Mouse (Mus musculus) erythroblast, adult 5-6 weeks (primary cell): ENCODE results near the gene Tnfsf9. TPM values are rescaled to one million over a fixed set of nuclear protein-coding genes. Genes with fewer than 3 reads are reported as not detected.

ENCODE experiments used
- ATAC-seq: replicated peaks from 2 replicates; pipeline ENCODE4 v1.8.0; 2016; ENCODE audit warnings: moderate number of reproducible peaks, mild to moderate bottlenecking, moderate TSS enrichment, inconsistent platforms; ENCODE audit not compliant: poor library complexity, low FRiP score, severe bottlenecking
- total RNA-seq, 2 experiments: library from RNA; stranded (forward) in 1 of 2; stranded (reverse) in 1 of 2; fragments of 150-400 nt in 1 of 2; fragments of 200-764, 138-1000 nt in 1 of 2; gene quantifications; 2 replicates each; pipeline versions ENCODE4 v1.2.3 to v1.2.4; 2015 to 2017; ENCODE audit warnings: low replicate concordance in 2 of 2

The Tnfsf9 gene
- total RNA-seq, 2 experiments from 2014 or later, result not detected

- ATAC-seq, result no peak; the same call in 1 of the 2 replicates
These were observed 17.9 kb upstream of the Tnfsf9 start, which contains the start of gene Tubb4a for GRCm38 (mm10) chr17:57087049-57087832. Gene Tubb4a, minus strand, starts transcription at chr17:57087782.

DNA sequence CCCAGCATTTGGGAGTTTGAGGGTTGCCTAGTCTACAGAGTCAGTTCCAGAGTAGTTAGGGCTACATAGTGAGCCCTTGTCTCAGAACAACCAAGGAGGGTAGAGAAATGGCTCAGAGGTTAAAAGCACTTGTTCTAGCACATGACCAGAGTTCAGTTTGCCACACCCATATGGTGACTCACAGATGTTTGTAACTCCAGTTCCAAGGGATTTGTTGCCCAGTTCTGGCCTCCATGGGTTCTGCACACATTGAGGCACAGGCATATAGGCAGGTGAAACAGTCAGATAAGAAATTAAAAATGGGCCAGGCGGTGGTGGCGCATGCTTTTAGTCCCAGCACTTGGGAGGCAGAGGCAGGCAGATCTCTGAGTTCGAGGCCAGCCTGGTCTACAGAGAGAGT, 10.9 kb upstream of the Tnfsf9 start:
- ATAC-seq, result no peak

DNA sequence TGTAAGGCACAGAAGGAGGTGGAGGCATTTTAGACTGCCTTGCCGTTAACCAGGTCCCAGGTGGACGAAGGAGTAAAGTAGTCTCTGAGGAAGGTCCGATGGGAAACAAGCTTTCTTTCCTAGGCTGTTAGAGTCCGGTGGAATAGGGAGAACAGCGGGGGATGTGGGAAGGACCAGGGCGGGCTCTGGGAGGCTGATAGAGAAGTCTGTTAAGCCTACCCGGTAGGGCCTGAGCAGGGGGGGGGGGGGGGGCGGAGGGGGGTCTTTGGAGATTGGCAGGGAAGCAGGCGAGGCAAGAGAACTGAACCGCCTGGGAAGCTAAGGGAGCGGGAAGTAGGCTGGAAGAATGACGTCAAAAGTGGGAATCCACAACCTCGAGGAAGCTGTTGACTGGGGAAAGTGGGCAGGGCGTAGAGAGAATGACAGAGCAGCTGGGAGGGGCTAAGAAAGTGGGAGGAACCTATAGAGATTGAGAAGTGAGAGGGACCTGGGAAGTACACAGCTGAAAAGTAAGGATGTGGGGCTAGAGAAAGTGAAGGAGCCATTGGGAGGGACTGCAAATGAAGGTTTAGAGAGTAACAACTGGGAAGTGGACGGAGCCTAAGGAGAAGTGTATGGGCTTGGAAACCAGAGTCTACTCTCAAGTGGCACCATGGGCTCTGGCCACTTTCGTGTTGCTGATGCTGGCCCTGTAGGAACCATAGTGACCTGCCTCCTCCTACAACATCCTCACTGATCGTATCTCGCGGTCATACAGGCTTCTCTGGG, 9.1 kb upstream of the Tnfsf9 start:
- peak; percentile 49; the same call in 1 of the 2 replicates for ATAC-seq

DNA sequence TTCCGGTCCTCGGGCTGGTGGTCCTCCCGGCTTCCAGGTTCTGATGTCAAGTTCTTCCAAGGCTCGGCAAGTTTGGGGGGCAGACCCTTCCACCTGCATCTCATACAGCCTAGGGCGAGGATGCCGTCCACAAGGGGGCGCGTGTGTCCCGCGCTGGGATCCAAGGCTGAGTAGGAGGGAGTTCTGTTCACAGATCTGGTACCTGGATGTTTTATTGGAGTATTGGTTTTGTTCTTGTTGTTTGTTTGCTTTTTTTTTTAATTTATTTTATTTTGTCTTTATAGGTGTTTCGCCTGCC, 8.6 kb upstream of the Tnfsf9 start:
- peak; percentile 48; the same call in 1 of the 2 replicates for ATAC-seq

GRCm38 (mm10) chr17:57098321-57098720, 6.8 kb upstream of the Tnfsf9 start:
- ATAC-seq, result no peak

DNA sequence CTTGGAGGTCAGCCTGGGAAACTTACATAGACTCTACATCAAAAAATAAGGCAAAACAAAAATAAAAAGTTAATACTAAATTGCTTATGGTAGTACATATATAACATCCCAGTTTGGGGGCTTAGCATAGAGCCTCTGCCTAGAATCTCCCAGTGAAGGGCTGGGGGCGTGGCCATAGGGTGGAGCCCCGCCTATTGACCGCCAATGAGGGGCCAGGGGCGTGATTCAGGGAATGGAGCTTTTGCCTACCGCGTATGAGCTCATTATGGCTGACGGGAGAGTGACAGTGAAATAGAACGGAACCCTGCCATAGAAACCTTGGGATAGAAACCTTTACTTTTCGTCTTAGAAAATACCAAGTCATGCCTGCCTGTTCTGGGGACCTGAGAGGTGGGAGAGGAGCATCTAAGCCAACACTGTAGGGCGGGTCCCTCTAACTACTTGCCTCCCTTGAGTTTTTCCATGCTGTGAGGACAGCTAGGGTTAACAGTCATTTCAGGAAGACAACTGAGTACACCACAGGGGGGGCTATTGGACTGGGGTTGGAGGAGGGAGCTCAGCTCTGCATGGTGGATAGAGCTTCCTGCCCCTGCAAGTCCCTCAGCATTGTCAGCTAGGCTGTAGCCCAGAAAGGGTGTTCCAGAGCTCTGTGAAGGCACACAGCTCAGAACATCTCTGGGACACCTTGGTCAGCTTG, 5.3 kb upstream of the Tnfsf9 start:
- ATAC-seq, result no peak

DNA sequence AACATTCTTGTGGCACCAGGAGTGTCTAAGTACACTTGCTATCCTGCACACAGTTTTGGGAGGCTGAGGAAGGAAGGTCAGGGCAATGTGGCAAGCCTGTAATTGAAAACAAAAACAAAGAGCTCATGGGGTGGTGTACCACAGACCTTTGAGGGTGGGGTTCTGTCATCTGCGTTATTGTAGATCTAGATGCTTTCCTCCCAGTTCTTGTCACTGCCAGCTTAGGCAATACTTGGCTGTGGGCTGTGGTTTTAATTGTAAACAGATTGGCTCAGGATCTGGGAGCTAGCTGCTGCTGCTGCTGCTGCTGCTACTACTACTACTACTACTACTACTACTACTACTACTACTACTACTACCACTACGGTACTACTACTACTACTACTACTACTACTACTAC, 2.8 kb upstream of the Tnfsf9 start:
- ATAC-seq, result no peak

DNA sequence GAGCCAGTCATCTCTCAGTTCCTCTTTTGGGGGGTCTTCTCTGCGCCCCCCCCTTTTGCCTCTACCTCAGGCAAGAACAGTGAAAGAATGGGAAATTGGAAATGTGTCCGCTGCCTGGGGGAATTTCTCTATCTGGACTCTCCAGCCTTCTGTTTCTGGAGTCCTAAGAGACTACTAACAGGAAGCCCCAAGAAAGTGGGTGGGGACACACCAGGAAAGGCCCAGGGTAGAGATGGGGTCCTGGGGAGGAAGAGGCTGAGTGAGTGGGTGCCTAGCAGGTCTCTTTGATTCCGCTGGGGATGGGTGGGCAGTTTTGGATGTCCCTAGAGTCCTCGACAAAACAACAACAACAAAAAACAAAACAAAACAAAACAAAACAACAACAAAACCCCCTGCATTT, 629 bp upstream of the Tnfsf9 start:
- no peak for ATAC-seq

GRCm38 (mm10) chr17:57106035-57106368, 877 bp downstream of the Tnfsf9 start:
- ATAC-seq, result no peak

- ATAC-seq, result no peak
These were observed 1.9 kb downstream of the Tnfsf9 start for GRCm38 (mm10) chr17:57107064-57107463.

- no peak for ATAC-seq
These were observed 3.0 kb downstream of the Tnfsf9 start for GRCm38 (mm10) chr17:57108040-57108665.

- ATAC-seq, result no peak
These were observed 3.6 kb downstream of the Tnfsf9 start for GRCm38 (mm10) chr17:57108666-57109171.

DNA sequence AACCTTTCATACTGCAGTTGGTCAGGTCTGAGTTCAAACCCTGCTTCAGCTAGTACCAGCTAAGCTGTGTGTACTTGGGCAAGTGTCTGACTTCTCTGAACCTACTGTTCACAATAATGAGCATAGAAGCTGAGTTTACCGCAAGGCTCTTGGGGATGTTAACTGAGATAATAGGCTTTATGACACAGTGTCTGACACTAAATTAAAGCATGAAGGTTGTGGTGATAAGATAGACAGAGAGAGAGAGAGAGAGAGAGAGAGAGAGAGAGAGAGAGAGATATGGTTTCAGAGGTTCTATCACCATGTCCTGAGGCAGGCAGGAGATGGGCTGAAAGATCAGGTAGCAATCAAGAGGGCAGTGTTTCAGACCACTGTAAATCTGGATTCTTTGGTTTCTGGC, 4.9 kb downstream of the Tnfsf9 start:
- no peak for ATAC-seq

- no peak for ATAC-seq
These were observed 7.8 kb downstream of the Tnfsf9 start for GRCm38 (mm10) chr17:57112768-57113474.

GRCm38 (mm10) chr17:57116801-57117200, 11.7 kb downstream of the Tnfsf9 start:
- no peak for ATAC-seq

DNA sequence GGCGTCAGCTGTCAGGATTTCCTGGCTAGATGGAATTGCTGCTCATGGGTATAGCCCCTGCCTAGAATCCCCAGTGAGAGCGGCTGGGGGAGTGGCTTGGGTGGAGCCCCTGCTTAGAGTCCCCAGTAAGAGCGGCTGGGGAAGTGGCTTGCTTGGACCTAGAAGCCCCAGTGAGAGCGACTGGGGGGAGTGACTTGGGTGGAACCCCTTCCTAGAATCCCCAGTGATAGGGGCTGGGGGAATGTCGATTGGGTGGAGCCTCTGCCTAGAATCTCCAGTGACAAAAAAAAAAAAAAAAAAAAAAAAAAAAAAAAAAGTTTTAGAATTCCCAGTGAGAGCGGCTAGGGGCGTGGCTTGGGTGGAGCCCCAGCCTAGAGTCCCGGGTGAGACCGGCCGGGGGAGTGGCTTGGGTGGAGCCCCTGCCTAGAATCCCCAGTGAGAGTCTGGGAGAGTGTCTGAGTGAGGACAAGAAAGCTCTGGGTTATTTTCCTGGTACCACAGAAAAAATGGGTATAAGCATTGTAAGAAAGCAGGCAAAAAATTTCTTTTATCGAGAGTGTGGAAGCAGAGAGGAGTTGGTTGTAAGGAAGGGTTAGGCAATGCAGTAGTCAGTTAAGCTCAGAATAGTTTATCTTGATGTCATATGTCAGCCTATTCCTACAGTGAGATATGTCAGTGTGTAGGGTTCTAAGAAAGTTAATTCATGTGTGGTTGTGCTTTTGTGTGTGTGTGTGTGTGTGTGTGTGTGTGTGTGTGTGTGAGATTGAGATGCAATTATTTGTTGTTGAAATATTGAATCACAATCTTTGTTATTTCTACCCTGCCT, 13.6 kb downstream of the Tnfsf9 start:
- peak; percentile 67 for ATAC-seq

DNA sequence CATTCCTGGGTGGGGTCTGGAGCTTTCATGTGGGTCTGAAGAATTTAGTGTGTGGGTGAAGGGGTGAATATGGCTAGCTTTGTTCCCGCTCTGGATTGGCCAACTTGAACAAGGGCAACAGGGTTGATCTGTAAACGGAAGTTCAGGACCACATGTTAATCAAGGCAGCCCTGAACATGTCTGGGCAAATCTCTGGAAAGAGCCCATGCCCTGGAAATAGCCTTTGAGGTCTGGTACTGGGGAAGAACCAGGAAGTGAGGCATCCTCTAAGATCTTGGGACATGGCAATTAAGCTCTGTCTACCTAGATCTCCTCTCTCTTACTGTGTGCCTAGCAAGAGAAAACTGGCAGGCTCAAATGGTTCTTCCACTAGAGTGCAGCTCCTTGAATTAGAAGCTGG, 16.7 kb downstream of the Tnfsf9 start:
- no peak for ATAC-seq

- ATAC-seq, result no peak
These were observed 18.3 kb downstream of the Tnfsf9 start for GRCm38 (mm10) chr17:57123192-57124118.
